Mouse (Mus musculus): ENCODE results near the gene Serpinb13.

GRCm38 (mm10) chr1:106983092-106983491, 2.3 kb downstream of the Serpinb13 start:
- TF ChIP-seq CTCF (IDR thresholded peaks at IDR 0.05; ENCODE audit: extremely low read depth, insufficient read depth, low read length) (no peak), POLR2A (IDR thresholded peaks at IDR 0.05; ENCODE audit: extremely low read depth, insufficient read depth, low read length) (no peak)
